Mouse (Mus musculus): ENCODE results near the gene Bbs9. TPM values are rescaled to one million over a fixed set of nuclear protein-coding genes. Genes with fewer than 3 reads are reported as not detected.

Gene Bbs9
- polyA plus RNA-seq, 1 experiment from 2014 or later = 8.2 TPM

DNA sequence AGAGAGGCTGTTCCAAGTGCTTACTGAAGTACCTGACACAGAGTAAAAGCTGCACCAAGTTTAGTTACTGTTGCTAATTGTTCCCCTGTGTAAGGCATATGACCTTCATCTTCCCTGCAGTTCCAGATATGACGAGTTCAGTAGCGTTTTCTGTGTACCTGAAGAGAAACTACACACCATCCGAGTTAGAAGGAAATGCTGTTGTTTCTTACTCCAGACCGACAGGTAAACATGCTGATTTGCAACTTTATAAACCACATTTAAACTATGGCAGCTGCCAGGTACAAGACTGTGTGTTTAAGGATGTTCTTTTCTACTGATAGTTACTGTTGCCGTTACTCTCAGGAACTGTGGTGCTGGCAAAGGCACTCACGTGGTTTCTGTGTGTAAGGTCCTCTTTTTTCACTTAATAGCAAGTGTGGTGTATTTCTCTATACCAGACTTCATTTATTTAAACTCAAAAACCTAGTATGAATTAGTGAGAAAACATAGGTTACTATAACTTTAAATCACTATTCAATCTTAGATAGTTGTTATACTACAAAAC is 170.4 kb downstream of the Bbs9 start:
- WGBS (ENCODE audit: insufficient replicate concordance) = 81% methylated on average over 6 of the region's 6 CpGs
- Histone ChIP-seq H3K9me3 (replicated peaks; ENCODE audit: control insufficient read depth, low read length) (no peaks in the 10 kb centered on the region), H3K36me3 (ENCODE audit: control insufficient read depth, insufficient read depth, low read length) (no peaks in the 10 kb centered on the region)

DNA sequence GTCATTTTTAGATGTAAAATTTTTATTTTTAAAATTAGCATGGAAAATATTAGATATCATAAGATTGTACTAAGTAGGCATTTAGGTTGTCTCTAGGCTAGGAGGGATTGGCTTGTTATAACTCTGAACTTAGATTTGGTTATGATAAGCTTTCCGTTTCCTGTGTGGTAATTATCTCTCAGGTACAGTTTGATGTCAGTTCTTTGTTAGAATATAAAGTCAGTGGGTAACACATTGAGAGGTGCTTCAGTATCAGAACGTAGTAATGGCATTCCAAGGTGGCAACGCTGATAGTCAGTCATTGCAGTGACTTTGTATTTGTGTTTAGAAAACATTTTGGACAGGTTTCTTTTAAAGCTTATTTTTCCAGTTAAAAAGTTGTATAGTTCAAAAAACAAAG is 170.9 kb downstream of the Bbs9 start:
- no peaks in the 10 kb centered on the region for H3K9me3 ChIP-seq (replicated peaks; ENCODE audit: control insufficient read depth, low read length)
- 82% methylated on average over 3 of the region's 3 CpGs for WGBS (ENCODE audit: insufficient replicate concordance)
- H3K4me3 ChIP-seq (ENCODE audit: low read depth, low read length) = no peak overlapping the region
- ATAC-seq (replicated peaks; ENCODE audit: insufficient number of reproducible peaks, low FRiP score, low TSS enrichment) = no peak
- no peaks in the 10 kb centered on the region for H3K4me1 ChIP-seq (ENCODE audit: control insufficient read depth, insufficient read depth, low read length)
- H3K36me3 ChIP-seq (ENCODE audit: control insufficient read depth, insufficient read depth, low read length) = no peaks in the 10 kb centered on the region
- no peaks in the 10 kb centered on the region for H3K27me3 ChIP-seq (ENCODE audit: control insufficient read depth, insufficient read depth, low read length)
- H3K9ac ChIP-seq (ENCODE audit: low read depth, low read length) = no peak overlapping the region
- no peak overlapping the region for H3K4me2 ChIP-seq
- no peak overlapping the region for H3K27ac ChIP-seq (ENCODE audit: low read depth, low read length)

More for the DNA sequence above, 170.4 kb downstream of the Bbs9 start:
- peaks cover 5% of the 10 kb centered on the region; the same call in 1 of the 2 replicates for H3K4me1 ChIP-seq (ENCODE audit: control insufficient read depth, insufficient read depth, low read length)
- ATAC-seq (replicated peaks; ENCODE audit: insufficient number of reproducible peaks, low FRiP score, low TSS enrichment) = no peak
- H3K4me3 ChIP-seq (ENCODE audit: low read depth, low read length) = no peak overlapping the region
- no peaks in the 10 kb centered on the region for H3K27me3 ChIP-seq (ENCODE audit: control insufficient read depth, insufficient read depth, low read length)
- H3K9ac ChIP-seq (ENCODE audit: low read depth, low read length) = no peak overlapping the region
- H3K27ac ChIP-seq (ENCODE audit: low read depth, low read length) = no peak overlapping the region
- no peak overlapping the region for H3K4me2 ChIP-seq

- ATAC-seq (replicated peaks; ENCODE audit: insufficient number of reproducible peaks, low FRiP score, low TSS enrichment) = no peak
- Histone ChIP-seq H3K4me1 (ENCODE audit: control insufficient read depth, insufficient read depth, low read length) (no peaks in the 10 kb centered on the region), H3K27ac (ENCODE audit: low read depth, low read length) (no peak overlapping the region), H3K9ac (ENCODE audit: low read depth, low read length) (no peak overlapping the region), H3K4me3 (ENCODE audit: low read depth, low read length) (no peak overlapping the region), H3K27me3 (ENCODE audit: control insufficient read depth, insufficient read depth, low read length) (no peaks in the 10 kb centered on the region), H3K4me2 (no peak overlapping the region), H3K9me3 (replicated peaks; ENCODE audit: control insufficient read depth, low read length) (no peaks in the 10 kb centered on the region), H3K36me3 (ENCODE audit: control insufficient read depth, insufficient read depth, low read length) (no peaks in the 10 kb centered on the region)
- 89% methylated on average over 3 of the region's 3 CpGs for WGBS (ENCODE audit: insufficient replicate concordance)
Measured at GRCm38 (mm10) chr9:22648163-22648562, 172.6 kb downstream of the Bbs9 start.

DNA sequence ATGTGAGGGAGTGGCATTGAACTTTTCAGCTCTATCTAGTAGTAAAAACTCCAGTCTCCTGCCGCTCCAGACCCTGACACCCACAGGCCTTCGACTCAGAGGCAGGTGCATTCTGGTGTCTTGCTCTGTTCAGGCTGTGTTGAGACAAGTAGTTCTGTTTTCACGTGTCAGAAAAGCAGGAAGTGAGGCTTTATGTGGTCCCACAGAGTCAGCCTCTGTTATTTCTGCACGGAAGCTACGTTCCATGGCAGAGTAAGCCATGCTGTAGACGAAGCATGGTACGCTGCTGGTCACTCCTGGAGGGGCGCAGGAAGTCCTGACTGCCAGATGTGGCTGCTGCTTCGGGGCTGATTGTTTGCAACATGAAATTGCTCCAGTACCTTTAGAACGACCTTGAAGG is 174.1 kb downstream of the Bbs9 start:
- Histone ChIP-seq H3K9me3 (replicated peaks; ENCODE audit: control insufficient read depth, low read length) (no peaks in the 10 kb centered on the region), H3K27me3 (ENCODE audit: control insufficient read depth, insufficient read depth, low read length) (no peaks in the 10 kb centered on the region), H3K4me2 (no peak overlapping the region), H3K36me3 (ENCODE audit: control insufficient read depth, insufficient read depth, low read length) (no peaks in the 10 kb centered on the region), H3K9ac (ENCODE audit: low read depth, low read length) (no peak overlapping the region), H3K27ac (ENCODE audit: low read depth, low read length) (no peak overlapping the region), H3K4me3 (ENCODE audit: low read depth, low read length) (no peak overlapping the region), H3K4me1 (ENCODE audit: control insufficient read depth, insufficient read depth, low read length) (no peaks in the 10 kb centered on the region)
- no peak for ATAC-seq (replicated peaks; ENCODE audit: insufficient number of reproducible peaks, low FRiP score, low TSS enrichment)
- 79% methylated on average over 10 of the region's 10 CpGs for WGBS (ENCODE audit: insufficient replicate concordance)

DNA sequence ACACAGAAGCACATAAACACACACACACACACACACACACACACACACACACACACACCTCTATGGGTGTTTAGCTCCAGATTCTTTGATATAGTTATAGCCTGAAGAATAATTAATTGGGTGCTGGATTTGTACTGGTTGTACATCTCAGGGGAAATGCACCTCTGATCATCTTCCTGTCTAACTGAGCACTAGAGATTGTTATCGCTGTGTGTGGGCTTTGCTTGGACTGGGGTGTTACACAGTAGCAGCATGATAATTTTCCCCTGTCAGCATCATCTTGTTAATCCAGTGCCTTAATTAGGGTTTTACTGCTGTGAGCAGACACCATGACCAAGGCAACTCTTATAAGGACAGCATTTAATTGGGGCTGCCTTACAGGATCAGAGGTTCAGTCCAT is 175.3 kb downstream of the Bbs9 start:
- H3K4me1 ChIP-seq (ENCODE audit: control insufficient read depth, insufficient read depth, low read length) = no peaks in the 10 kb centered on the region
- no peaks in the 10 kb centered on the region for H3K27me3 ChIP-seq (ENCODE audit: control insufficient read depth, insufficient read depth, low read length)
- H3K36me3 ChIP-seq (ENCODE audit: control insufficient read depth, insufficient read depth, low read length) = no peaks in the 10 kb centered on the region
- H3K4me3 ChIP-seq (ENCODE audit: low read depth, low read length) = no peak overlapping the region
- WGBS (ENCODE audit: insufficient replicate concordance) = 78% methylated on average over 1 of the region's 1 CpGs
- no peak overlapping the region for H3K27ac ChIP-seq (ENCODE audit: low read depth, low read length)
- no peak overlapping the region for H3K4me2 ChIP-seq
- no peak for ATAC-seq (replicated peaks; ENCODE audit: insufficient number of reproducible peaks, low FRiP score, low TSS enrichment)
- no peaks in the 10 kb centered on the region for H3K9me3 ChIP-seq (replicated peaks; ENCODE audit: control insufficient read depth, low read length)
- no peak overlapping the region for H3K9ac ChIP-seq (ENCODE audit: low read depth, low read length)

GRCm38 (mm10) chr9:22651619-22652018 is 176.1 kb downstream of the Bbs9 start:
- WGBS (ENCODE audit: insufficient replicate concordance) = 92% methylated on average over 3 of the region's 3 CpGs

GRCm38 (mm10) chr9:22654726-22655393 is 179.3 kb downstream of the Bbs9 start:
- Histone ChIP-seq H3K27me3 (ENCODE audit: control insufficient read depth, insufficient read depth, low read length) (no peaks in the 10 kb centered on the region), H3K9ac (ENCODE audit: low read depth, low read length) (no peak overlapping the region), H3K4me1 (ENCODE audit: control insufficient read depth, insufficient read depth, low read length) (no peaks in the 10 kb centered on the region), H3K27ac (ENCODE audit: low read depth, low read length) (no peak overlapping the region), H3K9me3 (replicated peaks; ENCODE audit: control insufficient read depth, low read length) (no peaks in the 10 kb centered on the region), H3K4me3 (ENCODE audit: low read depth, low read length) (no peak overlapping the region), H3K4me2 (no peak overlapping the region), H3K36me3 (ENCODE audit: control insufficient read depth, insufficient read depth, low read length) (no peaks in the 10 kb centered on the region)
- 65% methylated on average over 11 of the region's 11 CpGs for WGBS (ENCODE audit: insufficient replicate concordance)
- ATAC-seq (replicated peaks; ENCODE audit: insufficient number of reproducible peaks, low FRiP score, low TSS enrichment) = no peak

More at GRCm38 (mm10) chr9:22651619-22652018, 176.1 kb downstream of the Bbs9 start:
- no peaks in the 10 kb centered on the region for H3K36me3 ChIP-seq (ENCODE audit: control insufficient read depth, insufficient read depth, low read length)
- H3K9me3 ChIP-seq (replicated peaks; ENCODE audit: control insufficient read depth, low read length) = no peaks in the 10 kb centered on the region
- no peak for ATAC-seq (replicated peaks; ENCODE audit: insufficient number of reproducible peaks, low FRiP score, low TSS enrichment)
- no peak overlapping the region for H3K27ac ChIP-seq (ENCODE audit: low read depth, low read length)
- no peaks in the 10 kb centered on the region for H3K27me3 ChIP-seq (ENCODE audit: control insufficient read depth, insufficient read depth, low read length)
- no peak overlapping the region for H3K4me3 ChIP-seq (ENCODE audit: low read depth, low read length)
- no peaks in the 10 kb centered on the region for H3K4me1 ChIP-seq (ENCODE audit: control insufficient read depth, insufficient read depth, low read length)
- no peak overlapping the region for H3K4me2 ChIP-seq
- no peak overlapping the region for H3K9ac ChIP-seq (ENCODE audit: low read depth, low read length)

GRCm38 (mm10) chr9:22657216-22657615 is 181.7 kb downstream of the Bbs9 start:
- no peaks in the 10 kb centered on the region for H3K4me1 ChIP-seq (ENCODE audit: control insufficient read depth, insufficient read depth, low read length)
- no peaks in the 10 kb centered on the region for H3K36me3 ChIP-seq (ENCODE audit: control insufficient read depth, insufficient read depth, low read length)
- H3K27me3 ChIP-seq (ENCODE audit: control insufficient read depth, insufficient read depth, low read length) = no peaks in the 10 kb centered on the region
- H3K4me3 ChIP-seq (ENCODE audit: low read depth, low read length) = no peak overlapping the region
- WGBS (ENCODE audit: insufficient replicate concordance) = 71% methylated on average over 5 of the region's 5 CpGs
- no peak overlapping the region for H3K9ac ChIP-seq (ENCODE audit: low read depth, low read length)
- no peak for ATAC-seq (replicated peaks; ENCODE audit: insufficient number of reproducible peaks, low FRiP score, low TSS enrichment)
- no peak overlapping the region for H3K27ac ChIP-seq (ENCODE audit: low read depth, low read length)
- H3K9me3 ChIP-seq (replicated peaks; ENCODE audit: control insufficient read depth, low read length) = no peaks in the 10 kb centered on the region
- no peak overlapping the region for H3K4me2 ChIP-seq

GRCm38 (mm10) chr9:22665155-22665554 is 189.6 kb downstream of the Bbs9 start:
- Histone ChIP-seq H3K36me3 (ENCODE audit: control insufficient read depth, insufficient read depth, low read length) (no peaks in the 10 kb centered on the region), H3K4me3 (ENCODE audit: low read depth, low read length) (no peak overlapping the region), H3K9me3 (replicated peaks; ENCODE audit: control insufficient read depth, low read length) (no peaks in the 10 kb centered on the region), H3K4me1 (ENCODE audit: control insufficient read depth, insufficient read depth, low read length) (no peaks in the 10 kb centered on the region), H3K27me3 (ENCODE audit: control insufficient read depth, insufficient read depth, low read length) (no peaks in the 10 kb centered on the region), H3K9ac (ENCODE audit: low read depth, low read length) (no peak overlapping the region), H3K4me2 (no peak overlapping the region), H3K27ac (ENCODE audit: low read depth, low read length) (no peak overlapping the region)
- ATAC-seq (replicated peaks; ENCODE audit: insufficient number of reproducible peaks, low FRiP score, low TSS enrichment) = no peak
- 82% methylated on average over 8 of the region's 8 CpGs for WGBS (ENCODE audit: insufficient replicate concordance)
